Mouse (Mus musculus) heart, postnatal 4 days (tissue): ENCODE measurements around the gene Noxa1. TPM values are rescaled to one million over a fixed set of nuclear protein-coding genes. Genes with fewer than 3 reads are reported as not detected.

Experiments
- microRNA-seq, 2 experiments: library from miRNA; unstranded; fragments of <30 nt; microRNA quantifications; one replicate each; pipeline ENCODE4 v1.2.0; 2021 to 2022
- total RNA-seq, 2 experiments: library from RNA; stranded (reverse); gene quantifications; 2 replicates each; pipeline ENCODE4 v1.2.3; 2021

The Noxa1 gene
- total RNA-seq, 2 experiments from 2014 or later, result not detected

Small RNAs within 50 kb of the gene (microRNA-seq; reads per million reads assigned to microRNA genes)
- 0 reads per million in 2 experiments for gene Gm24328
- gene Mir7664, result 0 to 0.35 reads per million in 2 experiments

Other genes with a start within 250 kb of the Noxa1 start
- gene Ehmt1, start 175.5 kb downstream of the Noxa1 start, total RNA-seq, result 10 to 100 TPM; 59.3 to 65.3 TPM
- gene Arrdc1, start 159.9 kb downstream of the Noxa1 start, total RNA-seq, result 10 to 100 TPM in 1 of 2 experiments, 1 to 10 TPM in 1; 9.6 to 10.9 TPM
- 10 to 100 TPM; 26.6 to 32.1 TPM for gene Zmynd19, start 145.4 kb downstream of the Noxa1 start, total RNA-seq
- 1 to 10 TPM; 8.6 to 8.8 TPM for gene Dph7, start 132.7 kb downstream of the Noxa1 start, total RNA-seq
- gene Mrpl41, start 120.1 kb downstream of the Noxa1 start, total RNA-seq, result 10 to 100 TPM; 78.3 to 79.7 TPM
- 10 to 100 TPM; 13.5 to 13.7 TPM for gene Pnpla7, start 119.1 kb downstream of the Noxa1 start, total RNA-seq
- gene Nsmf, start 40.8 kb downstream of the Noxa1 start, total RNA-seq, result 10 to 100 TPM; 45.8 to 47.8 TPM
- gene Entpd8, start 14.8 kb downstream of the Noxa1 start, total RNA-seq, result not detected
- gene Nrarp, start 85.6 kb upstream of the Noxa1 start, total RNA-seq, result 10 to 100 TPM; 31.2 to 33.4 TPM
- 1 to 10 TPM; 4.4 to 5.8 TPM for gene Tor4a, start 101.7 kb upstream of the Noxa1 start, total RNA-seq
- 10 to 100 TPM; 43.4 to 44.5 TPM for gene Nelfb, start 116.3 kb upstream of the Noxa1 start, total RNA-seq
- not detected for gene Stpg3, start 119.5 kb upstream of the Noxa1 start, total RNA-seq
- not detected for gene Fam166a, start 123.6 kb upstream of the Noxa1 start, total RNA-seq
- gene Tubb4b, start 129.6 kb upstream of the Noxa1 start, total RNA-seq, result 100 to 1,000 TPM; 415 to 442 TPM
- gene Slc34a3, start 139.2 kb upstream of the Noxa1 start, total RNA-seq, result not detected
- gene Rnf224, start 141.6 kb upstream of the Noxa1 start, total RNA-seq, result not detected
- 1 to 10 TPM; 1.5 to 3.0 TPM for gene Rnf208, start 147.1 kb upstream of the Noxa1 start, total RNA-seq
- gene Cysrt1, start 147.3 kb upstream of the Noxa1 start, total RNA-seq, result not detected
- gene AL732309.1, start 151.7 kb upstream of the Noxa1 start, total RNA-seq, result 1 to 10 TPM; 1.3 to 1.8 TPM
- gene Tmem203, start 160.3 kb upstream of the Noxa1 start, total RNA-seq, result 10 to 100 TPM; 16.9 to 18.1 TPM
- gene Tprn, start 167.5 kb upstream of the Noxa1 start, total RNA-seq, result 1 to 10 TPM; 4.9 to 5.7 TPM
- gene Ssna1, start 177.3 kb upstream of the Noxa1 start, total RNA-seq, result 10 to 100 TPM; 60.0 to 62.0 TPM
- 10 to 100 TPM; 49.7 to 53.1 TPM for gene Anapc2, start 177.3 kb upstream of the Noxa1 start, total RNA-seq
- gene Tmem210, start 193.0 kb upstream of the Noxa1 start, total RNA-seq, result not detected
- gene Lrrc26, start 194.8 kb upstream of the Noxa1 start, total RNA-seq, result not detected
- gene Grin1, start 224.0 kb upstream of the Noxa1 start, total RNA-seq, result not detected
- gene Man1b1, start 237.2 kb upstream of the Noxa1 start, total RNA-seq, result 10 to 100 TPM; 27.2 to 28.6 TPM